Mouse (Mus musculus) 416B (cell line): ENCODE measurements at regions not wholly inside any gene's neighbourhood (a gene's known extent, or its start where the extent isn't known, plus 50 kb on each side); places are given as distances from the start of the nearest gene placed in this dataset.
"Not testable (repeated sequence)": the region's sequence is repeated elsewhere in the genome, so short reads cannot be mapped to it uniquely, and the experiment has no call there.

Source experiments
- DNase-seq: peaks from one replicate; pipeline ENCODE4 v3.0.0; 2011; ENCODE audit warnings: low read depth

DNA sequence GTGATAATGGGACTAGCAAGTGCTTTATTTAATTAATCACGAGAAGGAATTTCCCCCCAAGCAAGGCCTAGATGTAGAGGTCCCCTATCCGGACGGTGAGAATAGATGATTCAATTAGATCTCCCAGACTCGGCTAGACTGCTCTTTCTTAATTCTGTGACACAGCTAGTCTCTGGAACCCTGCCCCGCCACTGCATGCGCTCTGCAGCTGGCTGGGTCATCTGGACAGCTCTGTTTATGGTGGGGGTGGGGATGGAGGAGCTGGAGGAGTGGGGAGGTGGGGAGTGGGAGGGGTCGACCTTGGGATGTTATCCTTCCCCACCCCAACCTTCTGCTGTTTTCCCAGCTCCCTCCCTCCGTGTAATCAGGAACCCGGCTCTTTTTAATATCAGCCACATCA is 147.5 kb upstream of the Sfswap start:
- DNase-seq: no peak

DNA sequence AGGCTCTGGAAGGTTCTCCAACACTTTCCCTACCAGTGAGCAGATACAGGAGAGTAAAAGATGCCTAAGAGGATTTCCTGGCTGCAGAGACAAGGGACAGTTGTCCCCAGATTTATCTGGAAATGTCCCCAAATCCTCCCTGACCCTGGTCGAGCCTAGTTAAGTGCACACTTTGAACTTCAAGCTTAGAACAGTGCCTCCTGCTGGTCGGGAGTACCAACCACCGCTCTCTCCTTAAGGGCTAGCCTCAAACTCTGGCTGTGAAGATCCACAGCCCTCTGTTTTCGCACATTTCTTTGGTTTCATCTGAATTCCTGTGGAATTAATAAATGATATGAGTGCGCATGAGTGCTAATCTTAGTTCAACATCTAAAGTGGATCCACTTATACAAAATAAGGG is 146.1 kb upstream of the Sfswap start:
- DNase-seq: peak; percentile 26

DNA sequence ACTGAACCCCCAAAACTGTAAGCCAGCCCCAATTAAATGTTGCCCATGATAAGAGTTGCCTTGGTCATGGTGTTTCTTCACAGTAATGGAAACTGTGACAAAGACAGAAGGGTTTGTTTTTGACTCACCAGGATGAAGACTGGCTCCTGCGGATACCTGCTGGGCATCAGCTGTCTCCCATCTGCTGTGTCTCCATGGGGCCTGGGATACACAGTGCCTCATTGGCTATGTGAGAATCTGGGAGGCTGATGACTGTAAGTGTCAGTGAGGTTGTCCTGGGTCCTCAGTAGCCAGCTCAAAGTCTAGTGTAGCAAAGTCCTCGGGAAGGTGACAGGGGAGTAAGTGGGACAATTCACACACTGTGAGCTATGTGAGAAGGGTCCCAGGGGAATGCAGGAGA is 139.5 kb upstream of the Sfswap start:
- no peak for DNase-seq

DNA sequence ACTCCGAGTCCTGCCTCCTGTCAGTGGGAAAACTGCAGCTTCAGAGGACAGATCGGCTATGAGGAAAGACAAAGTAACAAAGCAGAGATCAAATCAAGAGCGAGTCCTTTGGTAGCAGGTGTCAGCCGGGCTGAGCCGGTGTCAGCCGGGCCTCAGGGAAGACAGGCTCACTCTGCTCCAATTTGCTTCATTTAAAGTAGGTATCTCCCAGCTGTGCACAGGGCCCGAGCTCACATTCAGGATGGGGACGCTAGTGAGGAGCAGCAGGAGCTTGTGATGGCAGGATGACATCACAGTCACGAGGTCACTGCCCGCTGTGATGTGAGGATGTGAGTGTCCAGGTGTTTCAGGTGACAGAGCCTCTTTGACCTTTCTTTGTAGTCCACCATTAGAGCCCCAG is 137.8 kb upstream of the Sfswap start:
- DNase-seq: no peak

DNA sequence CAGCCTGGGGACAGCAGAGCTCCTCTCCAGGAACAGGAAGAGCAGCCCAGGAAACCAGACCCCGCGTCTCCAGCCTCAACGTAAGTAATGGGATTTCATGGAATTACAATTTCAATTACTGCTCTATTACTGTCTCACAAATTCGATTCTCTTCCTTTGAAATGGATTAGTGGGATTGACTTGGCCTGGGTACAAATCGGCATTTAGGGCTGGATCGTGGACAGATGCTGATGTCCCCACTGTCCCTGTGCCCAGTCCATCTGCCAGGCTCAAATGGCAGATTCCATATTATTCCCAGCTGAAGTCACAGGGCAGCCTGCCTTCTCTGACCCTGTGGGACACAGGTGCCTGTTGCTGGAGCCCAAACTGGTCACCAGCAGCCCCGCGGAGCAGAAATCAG is 136.0 kb upstream of the Sfswap start:
- DNase-seq: no peak

DNA sequence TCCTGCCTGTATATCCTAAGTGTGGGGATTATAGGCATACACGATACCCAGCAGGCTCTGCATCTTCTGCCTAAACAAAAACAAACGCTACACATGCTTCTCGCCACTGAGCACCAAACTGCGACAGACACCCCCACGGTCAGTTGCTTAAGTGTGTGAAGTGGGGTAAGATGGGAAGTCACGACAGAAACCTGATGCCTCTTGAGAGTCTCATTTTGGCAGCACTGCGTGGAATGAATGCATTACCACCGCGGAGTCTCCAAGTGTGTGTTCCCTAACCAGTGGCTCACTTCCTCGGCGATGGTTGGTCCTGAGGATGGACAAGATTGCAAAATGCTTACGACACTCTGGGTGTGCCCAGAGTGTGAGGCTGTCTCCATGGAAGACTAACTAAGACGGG is 133.8 kb upstream of the Sfswap start:
- no peak for DNase-seq

DNA sequence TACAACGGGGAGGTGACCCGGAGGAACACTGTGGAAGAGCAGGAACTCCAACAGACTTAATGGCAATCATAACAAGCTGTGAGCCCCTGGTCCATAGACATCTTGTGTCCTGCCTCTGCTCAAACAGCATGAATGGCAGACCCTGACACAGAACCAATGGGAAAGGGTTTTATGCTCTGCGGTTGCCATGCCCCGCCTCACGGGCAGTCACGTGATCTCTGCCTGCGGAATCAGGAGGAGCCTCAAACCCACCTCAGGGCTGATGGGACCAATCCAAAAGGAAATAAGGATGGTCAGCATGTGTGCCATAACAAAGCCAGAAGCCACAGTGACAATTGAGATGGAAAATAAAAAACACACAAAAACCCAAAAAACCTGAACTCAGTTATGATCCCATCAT is 120.2 kb upstream of the Sfswap start:
- DNase-seq: no peak

DNA sequence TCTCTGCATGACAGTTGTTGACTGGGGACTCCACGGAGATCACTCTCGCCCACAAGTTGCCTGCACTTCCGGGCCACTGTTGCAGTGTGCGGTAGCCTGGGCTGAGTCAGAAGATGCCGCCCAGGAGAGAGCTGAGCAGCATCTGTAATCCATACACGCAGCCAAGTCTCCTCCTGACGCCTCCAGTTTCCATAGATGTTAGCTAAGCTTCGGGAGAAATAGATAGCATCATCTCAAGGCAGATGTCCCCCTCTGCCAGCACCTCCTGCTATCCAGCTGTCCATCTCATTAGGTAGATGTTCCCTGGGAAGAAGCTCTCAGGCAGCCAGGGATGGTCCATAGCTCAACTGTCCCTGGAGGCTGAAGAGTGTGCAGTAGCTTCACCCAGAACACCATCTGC is 116.0 kb upstream of the Sfswap start:
- DNase-seq: no peak

DNA sequence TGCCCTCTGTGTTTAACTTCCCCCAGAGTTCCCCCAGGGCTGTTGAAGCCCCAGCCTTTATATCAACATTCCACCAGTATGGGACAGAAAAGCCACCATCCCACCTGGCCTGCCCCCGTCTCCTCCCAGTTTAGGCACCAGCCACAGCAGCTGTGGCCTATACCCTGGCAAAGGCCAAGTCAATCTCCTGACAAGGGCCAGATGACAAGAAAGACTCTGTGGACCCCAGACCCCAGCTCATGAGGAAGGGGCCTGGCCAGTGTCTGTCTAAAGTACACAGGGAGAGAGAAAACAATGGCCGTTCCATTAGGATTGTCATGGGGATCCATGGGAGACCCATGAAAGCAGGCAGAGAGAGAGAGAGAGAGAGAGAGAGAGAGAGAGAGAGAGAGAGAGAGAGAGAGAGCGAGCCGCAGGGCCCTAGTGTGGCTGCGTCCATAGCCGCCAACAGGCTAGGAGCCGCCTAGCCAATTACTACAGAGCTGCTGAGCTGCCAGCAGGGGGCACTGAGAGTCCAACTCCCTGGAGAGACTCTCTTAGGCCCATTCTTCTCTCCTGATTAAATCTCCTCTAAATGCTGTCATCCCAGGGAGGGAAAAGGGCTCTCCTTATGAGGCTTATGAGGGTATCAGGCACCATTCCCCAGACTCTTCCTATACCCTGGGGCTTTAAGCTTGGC is 114.9 kb upstream of the Sfswap start:
- not testable (repeated sequence) for DNase-seq

DNA sequence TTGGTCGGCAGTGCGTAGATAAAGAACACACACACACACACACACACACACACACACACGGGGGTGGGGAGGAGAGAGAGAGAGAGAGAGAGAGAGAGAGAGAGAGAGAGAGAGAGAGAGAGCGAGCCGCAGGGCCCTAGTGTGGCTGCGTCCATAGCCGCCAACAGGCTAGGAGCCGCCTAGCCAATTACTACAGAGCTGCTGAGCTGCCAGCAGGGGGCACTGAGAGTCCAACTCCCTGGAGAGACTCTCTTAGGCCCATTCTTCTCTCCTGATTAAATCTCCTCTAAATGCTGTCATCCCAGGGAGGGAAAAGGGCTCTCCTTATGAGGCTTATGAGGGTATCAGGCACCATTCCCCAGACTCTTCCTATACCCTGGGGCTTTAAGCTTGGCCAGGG is 114.3 kb upstream of the Sfswap start:
- not testable (repeated sequence) for DNase-seq

DNA sequence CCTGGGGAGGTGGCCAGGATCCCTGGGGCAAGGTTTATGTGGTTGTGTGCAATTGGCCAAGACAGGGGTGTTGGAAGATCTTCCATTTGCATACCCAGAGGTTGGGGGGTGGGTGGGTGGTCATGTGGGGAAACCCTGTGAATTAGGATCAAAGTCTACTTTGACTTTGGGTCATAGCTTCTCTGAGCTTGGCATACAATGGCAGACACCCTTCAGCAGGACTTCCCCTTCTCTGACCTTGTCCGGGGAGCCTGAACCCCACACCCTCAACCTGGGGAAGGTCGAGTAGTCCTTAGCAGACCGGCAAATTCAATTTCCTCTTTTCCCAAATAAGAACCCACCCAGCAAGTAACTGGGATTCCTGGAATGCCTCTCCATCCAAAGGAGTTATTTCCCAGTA is 113.7 kb upstream of the Sfswap start:
- DNase-seq: no peak

DNA sequence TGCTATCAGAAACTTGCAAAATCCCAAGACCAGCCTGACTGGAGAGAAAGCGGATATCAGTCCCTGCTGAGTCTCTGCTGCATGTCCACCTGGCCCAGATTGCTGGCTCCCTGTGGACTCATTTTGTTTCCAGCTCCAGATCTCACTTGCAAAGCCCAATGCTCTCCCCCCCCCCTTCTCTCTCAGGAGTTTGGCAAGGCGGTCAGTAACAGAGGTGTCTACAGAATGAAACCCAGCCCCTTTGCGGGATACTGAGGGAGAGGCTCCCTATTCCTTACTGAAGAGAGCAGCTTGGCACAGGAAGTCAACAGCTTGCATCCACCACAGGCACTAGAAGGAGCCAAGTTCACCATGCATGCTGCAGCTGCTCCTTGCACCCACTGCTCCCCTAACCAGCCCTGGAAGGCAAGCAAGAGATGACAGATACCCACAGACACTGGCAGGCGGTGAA is 110.1 kb upstream of the Sfswap start:
- no peak for DNase-seq

DNA sequence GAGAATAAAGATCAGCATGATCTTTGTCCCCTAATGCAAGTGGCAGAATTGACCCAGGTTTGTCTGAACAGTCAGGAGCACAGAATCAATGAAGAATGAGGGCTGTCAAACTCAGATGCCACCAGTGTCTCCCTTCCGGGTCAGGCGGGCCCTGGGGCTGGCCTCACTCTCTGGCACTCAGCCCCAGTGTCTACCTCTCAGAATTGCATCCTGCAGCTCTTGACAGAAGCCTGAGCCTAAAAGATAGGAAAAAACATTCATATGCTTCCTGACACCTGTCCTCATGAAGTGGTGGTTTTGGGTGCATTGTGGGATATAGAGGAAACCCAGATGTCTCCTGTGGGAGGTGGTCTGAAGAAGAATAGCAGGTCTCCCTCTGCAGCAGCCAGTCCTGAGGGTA is 107.9 kb upstream of the Sfswap start:
- peak; percentile 24 for DNase-seq

DNA sequence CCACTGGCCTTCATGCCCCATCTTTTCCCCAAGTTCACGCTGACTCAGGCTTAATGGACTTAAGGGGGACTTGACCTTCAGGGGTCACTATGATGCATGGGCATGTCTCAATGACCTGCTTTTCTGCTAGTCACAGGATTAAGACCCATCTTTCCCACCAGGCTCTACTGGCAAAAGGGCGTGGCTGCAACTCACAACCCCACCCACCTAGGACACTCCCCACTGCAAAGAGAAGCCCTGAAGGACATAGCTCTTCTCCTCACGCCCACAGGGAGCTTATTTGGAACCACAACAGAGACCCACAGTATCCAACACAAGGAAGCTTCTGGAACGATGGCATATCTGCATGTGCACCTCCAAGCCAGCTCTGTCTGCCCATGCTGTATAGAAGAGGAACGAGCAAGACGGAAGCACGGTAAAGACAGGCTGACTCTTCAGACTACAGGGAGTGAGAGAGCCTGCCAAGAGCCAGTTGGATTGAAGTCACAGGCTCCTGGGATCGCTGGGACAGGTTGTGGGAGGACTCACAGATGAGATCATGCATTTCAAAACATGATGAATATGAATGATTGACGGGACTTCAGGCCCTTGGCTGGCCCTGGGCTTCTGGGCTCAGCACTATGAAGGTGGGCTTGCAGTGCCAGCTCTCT is 107.3 kb upstream of the Sfswap start:
- DNase-seq: no peak

DNA sequence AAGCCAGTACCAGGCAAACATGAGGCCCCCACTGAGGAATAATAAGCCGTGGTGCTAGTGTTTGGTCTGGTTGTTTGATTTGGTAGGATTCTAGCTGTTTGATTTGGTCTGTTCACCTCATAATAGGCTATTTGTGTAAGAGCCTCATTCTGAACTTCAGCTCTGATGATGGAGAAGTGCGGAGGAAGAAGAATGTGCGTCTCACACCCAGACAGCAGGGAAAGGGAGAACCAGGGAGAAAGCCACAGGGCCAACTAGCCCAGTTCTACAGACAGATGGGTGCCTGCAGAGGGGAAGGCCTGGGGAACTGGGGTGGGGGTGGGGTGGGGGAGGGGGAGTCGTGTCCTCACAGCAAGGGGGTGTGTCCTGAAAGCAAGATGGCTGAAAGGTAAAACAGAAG is 106.6 kb upstream of the Sfswap start:
- no peak for DNase-seq

DNA sequence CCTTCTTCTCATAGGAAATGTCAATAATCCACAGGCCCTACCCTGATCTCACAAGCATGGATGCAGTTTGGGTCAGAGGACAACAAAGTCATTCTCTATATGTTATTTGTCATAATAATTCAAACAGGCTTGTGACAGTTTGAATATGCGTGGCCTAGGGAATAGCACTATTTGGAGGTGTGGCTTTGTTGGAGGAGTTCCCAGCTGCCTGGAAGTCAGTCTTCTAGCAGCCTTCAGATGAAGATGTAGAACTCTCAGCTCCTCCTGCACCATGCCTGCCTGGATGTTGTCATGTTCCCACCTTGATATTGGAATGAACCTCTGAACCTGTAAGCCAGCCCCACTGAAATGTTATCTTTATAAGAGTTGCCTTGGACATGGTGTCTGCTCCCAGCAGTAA is 103.7 kb upstream of the Sfswap start:
- no peak for DNase-seq

DNA sequence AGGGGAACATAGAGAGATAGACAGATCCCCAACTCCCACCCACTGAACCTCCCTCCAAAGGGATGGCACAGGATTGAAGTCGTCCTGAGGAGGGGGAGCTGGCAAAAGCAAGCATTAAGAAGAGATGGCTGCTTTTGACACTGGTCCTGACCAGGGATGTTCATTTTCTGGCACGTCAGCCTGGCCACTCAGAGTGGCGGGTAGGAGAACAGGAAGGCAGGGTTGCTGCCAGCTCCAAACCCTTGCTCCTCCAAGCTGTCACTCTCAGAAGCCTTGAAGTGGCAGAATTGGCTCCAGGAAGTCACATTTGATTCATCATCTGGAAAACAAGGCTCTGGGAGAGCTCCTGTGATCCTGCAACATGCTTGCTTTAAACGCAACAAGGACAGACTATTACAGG is 94.8 kb upstream of the Sfswap start:
- no peak for DNase-seq

DNA sequence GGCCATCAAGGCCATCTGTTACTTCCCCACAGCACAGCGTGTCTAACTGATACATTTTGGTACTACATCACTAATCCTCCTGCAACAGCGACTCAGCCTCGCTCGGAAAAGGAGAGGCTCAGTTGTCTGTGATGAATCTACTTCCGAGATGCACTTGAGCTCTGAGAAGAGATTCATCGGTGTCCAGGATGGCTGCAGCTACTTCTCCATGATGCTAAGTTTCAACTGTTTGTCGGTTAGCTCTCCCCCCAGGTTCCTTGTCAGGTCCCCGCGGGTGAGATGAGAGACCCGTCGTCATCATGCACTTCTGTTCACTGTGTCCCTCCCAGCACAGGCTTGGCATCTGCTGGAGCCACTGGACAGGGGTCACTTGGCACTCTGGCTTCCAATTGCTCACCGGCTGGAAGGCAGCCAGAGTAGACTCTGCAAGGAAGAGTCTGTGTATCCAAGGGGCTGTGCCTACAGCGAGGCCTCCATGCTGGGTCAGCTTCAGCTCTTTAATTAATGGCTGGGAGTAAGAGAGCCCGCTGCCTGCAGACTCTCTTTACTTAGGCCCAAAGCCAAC is 91.5 kb upstream of the Sfswap start:
- no peak for DNase-seq

DNA sequence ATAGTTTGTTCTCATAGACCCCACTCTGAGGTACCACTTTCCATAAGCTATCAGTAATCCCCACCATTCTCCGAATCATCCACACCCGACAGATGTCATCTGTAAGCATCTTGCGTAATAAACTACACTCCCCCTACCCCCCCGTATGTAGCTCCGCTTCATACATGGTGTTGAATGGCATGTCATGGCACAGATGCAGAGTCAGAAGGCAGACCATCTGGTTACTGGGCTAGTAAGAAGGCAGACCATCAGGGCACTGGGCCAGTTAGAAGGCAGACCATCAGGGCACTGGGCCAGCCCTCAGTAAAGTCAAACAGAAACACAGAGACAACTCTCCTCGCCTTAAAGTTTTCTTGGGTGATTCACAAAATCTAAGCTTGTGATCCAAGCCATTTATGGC is 88.9 kb upstream of the Sfswap start:
- DNase-seq: no peak

DNA sequence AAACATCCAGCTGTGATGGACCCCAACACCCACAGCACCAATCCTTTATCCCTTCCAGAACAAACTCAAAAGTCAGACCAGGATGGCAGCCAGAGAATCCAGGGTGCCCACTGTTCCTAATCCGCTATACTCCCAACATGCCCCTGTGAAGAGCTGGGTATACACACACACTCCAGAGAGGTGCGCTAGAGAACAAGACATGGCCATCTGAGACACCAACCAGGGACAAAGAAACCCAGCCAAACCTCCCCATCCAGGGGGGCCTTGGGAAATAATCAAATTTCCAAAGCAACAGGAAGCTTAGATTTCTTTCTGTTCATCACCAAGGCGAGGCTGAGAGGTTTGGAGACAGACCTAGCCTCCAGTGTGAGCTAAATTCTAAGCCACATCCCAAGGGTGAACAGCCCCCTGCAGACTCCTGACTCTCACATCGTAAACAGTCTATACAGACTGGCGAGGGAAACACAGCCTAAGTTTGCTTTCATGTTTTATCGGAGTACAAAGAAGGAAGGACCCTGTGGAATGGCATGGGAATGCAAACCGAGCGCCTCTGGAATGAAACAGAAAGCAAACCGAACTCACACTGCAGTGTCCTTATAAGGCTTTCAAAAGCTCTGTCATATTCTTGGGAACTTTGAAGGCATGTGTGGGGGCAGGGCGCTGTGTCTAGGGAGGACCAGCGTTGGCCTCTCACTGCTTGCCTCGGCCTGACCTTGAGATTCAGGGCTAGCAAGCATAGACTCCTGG is 85.9 kb upstream of the Sfswap start:
- no peak for DNase-seq

DNA sequence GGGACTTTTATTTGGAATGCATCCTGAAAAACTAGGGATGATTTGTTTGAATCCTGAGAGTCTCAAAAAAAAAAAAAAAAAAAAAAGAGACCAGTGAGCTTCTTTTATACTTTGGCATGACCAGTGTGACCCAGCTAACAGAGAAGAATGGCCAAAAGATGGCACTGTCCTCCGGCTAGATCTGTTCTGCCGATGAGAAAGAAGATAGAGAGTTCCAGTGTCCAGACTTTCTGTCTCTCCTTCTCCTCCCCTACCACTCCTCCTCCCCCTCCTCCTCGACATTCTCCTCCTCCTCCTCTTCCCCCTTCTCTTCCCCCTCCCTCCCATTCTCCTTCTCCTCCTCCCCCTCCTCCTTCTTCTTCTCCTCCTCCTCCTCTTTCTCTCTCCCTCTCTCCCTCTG is 84.6 kb upstream of the Sfswap start:
- peak; percentile 12 for DNase-seq

DNA sequence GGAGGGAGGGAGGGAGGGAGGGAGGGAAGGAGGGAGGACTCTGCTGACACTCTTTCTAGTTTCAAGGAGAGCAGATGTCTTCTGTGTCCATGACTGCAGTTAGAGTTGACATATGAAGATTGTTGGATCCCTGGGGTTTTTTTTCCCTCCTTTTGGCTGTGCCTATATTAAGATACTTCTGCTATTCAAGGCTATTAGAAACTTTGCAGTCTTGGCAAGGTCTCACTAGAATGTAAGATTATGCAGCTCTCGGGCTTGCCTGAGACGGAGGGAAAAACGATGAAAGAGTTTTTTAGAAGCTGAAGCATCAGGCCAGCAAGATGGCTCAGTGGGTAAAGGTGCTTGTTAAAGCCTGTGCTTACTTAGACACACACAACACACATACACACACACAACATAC is 83.5 kb upstream of the Sfswap start:
- DNase-seq: no peak

DNA sequence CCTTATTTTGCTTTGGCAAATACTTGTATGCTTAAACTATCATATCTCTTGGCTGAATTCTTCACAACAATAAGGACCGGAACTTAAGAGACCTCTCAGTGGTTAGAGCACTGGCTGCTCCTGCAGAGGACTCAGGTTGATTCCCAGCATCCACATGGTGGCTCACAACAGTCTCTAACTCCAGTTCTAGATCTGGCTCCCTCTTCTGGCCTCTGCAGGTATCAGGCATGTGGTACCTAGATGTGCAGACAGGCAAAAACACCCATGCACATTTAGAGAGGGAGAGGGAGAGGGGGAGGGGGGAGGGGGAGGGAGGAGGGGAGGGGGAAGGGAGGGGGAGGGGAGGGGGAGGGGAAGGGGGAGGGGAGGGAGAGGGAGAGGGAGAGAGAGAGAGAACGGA is 80.0 kb upstream of the Sfswap start:
- DNase-seq: peak; percentile 5
